Mouse (Mus musculus) cerebellum, adult 8-10 months (tissue): Measurements from ENCODE around the gene Ano1.

ENCODE experiments used
- DNase-seq: peaks from one replicate; pipeline ENCODE4 v3.0.0; 2022

Ano1 gene

DNA sequence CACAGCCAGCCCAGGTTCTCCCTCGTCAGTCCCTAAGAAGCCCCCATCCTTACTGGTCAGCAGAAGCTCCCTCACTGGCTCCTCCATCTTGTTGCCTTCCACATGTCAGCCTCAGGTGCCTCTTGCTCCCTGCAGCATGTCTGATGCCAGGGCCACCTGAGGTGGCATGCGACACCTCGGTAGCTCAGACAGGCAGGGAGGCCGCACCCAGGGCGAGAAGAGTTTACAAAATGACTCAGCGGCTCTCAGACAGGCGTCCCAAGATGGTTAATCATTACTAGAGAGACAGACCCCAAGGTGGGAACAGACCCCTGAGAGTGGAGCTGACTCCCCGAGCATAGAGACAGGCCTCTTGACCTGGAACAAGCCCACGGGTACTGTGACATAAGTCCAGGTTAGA, at the start of gene Ano1:
Gene Ano1, minus strand, starts transcription at position 142 of the 400 bp plus-strand sequence.
- no peak for DNase-seq

DNA sequence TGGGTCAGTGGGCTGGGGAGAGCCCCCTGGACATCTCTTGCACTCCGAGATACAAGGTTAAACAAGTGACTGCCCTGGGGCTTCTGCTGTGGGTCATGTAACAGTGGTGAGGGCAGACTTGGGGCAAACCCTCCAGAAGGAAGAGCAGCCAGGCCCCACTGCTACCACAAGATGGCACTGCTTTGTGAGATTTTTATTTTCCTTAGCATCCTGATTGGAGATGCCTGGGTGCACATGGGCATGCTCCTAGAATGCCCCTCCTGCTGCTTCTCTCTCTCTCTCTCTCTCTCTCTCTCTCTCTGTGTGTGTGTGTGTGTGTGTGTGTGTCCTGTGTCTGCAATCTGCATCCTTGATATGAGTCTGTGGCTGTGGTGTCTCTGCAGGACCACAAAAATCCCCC, 46.7 kb upstream of the Ano1 start:
- no peak for DNase-seq

- peak; percentile 29 for DNase-seq
These were observed 45.4 kb upstream of the Ano1 start for GRCm38 (mm10) chr7:144796986-144797735.

DNA sequence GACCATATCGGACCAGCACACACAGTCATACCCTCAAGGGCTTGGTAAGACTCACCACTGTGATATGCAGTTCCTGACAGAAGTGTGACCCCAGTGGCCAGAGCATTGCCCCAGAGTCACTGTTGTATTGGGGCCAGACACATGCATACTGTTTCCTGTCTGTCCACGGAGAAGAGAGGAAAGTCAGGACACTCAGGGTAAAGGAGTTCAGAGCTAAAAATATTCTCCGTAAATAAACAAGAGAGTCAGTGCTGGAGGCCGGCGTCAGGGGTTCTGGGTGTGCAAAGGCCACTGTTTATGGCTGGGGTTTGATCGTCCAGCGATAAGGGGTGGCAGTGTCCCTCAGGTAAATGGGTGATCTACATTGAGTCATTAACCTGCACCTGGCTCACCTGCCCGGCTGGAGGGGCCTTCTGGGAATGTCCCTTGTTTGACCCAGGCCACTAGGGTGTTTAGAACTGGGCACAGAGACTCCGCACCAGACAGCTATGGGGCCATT, 44.3 kb upstream of the Ano1 start:
- DNase-seq, result no peak

GRCm38 (mm10) chr7:144793296-144793695, 41.5 kb upstream of the Ano1 start:
- DNase-seq, result no peak

- DNase-seq, result no peak
These were observed 39.7 kb upstream of the Ano1 start for GRCm38 (mm10) chr7:144791426-144791825.

DNA sequence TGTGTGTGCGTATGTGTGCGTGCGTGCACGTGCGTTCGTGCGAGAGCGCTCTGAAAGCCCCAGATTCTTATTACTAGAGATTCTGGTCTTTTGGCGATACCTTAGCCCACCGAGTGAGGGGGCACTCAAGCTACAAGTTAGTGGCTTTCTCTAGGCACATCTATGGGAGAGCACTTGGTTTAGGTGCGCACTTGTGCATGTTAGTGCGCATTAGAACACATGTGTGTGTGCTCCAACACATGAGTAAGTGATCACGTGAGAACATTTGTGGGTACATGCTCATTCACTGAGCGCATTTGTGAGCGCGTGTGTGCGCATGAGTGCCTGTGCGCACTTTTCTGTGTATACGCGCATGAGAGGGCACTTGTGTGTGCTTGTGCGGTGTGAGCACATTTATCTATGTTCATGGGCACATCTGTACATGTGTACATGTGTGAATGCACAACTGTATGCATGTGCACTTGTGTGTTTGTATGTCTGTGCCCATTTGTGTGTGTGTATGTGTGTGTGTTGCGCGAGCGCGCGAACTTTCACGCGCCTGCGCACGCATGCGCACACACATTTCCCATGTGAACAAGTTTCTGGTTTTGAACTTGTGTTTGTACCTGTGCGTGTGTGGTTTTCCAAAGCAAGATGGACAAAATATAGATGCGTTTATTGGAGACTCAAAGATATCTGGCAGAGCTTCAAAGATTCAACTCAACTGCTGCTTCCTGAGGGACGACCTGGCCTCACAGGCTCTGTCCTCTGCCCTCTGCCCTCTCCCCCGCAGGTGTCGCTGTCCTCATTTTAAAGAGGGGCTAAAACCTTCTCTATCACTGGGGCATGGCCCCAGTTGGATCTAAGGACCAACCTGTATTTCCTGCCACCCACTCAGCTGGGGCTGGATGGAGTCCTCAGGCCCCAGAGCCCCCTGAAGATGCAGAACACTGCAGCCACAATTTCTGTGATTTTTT, 38.1 kb upstream of the Ano1 start:
- DNase-seq, result no peak

DNA sequence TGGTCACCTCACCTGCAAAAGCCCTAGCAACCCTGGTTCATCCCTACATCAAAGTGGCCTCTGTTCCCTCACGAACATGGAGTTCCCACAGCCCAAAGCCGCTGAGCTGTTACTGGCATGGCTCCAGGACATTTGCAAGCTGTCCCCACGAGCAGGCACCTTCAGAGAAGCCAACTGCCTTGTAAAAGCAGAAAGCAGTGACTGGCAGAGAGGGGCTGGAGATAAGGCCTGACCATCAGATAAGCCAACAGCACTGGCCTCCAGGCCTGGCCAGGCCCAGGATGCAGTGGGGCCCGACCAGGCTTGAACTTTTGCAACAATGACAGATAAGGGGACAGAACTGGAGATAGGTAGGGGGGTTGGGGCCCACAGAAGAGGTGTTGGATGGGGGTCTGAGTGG, 36.9 kb upstream of the Ano1 start:
- DNase-seq, result no peak

DNA sequence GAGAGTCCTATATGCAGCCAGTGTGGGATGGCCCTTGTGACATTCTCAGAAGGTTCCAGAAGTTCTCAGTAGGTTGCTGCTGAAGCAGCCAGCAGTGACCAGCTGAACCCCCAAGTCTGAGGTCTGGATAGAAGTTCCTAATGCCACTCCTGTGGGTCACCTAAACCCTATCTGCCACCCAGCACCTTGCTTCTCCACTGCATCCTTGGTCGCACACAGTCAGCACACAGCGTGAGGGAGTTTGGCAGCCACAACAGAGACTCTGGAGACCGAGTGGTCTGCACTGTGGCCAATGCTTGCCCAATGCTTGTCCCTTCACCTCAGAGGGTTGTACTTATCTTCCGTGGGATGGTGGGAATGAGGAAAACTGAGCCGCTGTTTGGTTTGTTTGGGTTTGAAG, 35.7 kb upstream of the Ano1 start:
- no peak for DNase-seq

DNA sequence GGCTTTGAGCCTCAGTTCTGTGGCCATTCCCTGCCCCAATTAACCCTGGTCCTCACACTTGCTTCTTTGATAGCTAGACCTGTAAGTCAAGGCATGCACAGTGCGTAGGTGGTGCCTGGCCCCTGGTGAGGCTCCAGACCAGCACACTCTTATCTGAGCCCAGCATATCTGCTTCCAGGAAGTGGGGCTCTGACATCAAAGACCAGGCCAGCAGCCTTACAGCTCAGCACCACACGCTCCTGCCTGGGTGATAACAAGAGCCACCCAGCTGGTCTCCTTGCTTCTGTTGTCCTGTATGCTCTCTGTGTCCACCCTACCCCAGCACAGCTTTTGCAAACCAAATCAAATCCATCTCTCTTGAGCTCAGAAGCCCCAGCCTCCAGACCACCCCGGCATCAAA, 34.8 kb upstream of the Ano1 start:
- DNase-seq, result no peak

DNA sequence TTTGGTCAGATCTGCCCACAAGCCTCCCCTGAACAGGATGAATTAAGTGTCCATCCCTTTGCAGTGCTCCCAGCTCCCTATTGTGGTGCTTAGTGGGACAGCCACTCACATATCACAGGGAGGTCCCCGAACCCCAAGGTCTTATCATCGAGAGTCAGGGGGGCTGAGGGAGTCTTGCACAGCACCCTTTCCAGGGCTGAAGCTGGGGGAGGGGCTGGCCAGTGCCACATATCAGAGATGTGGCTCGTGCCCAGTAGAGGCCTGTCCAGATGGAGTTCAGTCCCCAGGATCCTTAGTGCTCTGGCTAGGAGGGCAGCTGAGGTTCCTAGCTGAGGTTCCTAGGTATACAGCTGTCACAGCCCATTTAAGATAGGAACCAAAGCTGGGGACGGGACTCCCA, 32.4 kb upstream of the Ano1 start:
- DNase-seq, result no peak

DNA sequence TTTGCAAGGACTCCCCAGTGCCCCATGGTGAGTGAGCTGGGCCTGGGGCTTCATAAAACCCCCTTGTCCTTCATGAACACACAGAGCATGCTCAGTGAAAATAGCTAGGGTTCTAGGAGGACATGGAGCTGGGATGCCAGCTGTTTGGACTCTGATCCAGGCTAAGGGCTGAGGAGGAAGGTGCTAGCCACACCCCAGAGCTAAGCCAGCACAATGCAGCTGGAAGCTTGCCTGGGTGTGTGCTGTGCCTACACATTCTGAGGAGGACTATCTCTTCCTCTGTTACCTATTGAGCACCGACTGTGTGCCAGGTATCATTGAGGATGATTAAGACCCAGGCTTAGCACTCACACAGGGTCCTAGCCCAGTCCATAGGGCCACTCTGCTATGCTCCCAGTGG, 30.6 kb upstream of the Ano1 start:
- no peak for DNase-seq

GRCm38 (mm10) chr7:144781337-144781736, 29.6 kb upstream of the Ano1 start:
- no peak for DNase-seq

GRCm38 (mm10) chr7:144780190-144780589, 28.4 kb upstream of the Ano1 start:
- DNase-seq, result no peak

GRCm38 (mm10) chr7:144779691-144780090, 27.9 kb upstream of the Ano1 start:
- DNase-seq, result no peak

GRCm38 (mm10) chr7:144777805-144778204, 26.0 kb upstream of the Ano1 start:
- no peak for DNase-seq

DNA sequence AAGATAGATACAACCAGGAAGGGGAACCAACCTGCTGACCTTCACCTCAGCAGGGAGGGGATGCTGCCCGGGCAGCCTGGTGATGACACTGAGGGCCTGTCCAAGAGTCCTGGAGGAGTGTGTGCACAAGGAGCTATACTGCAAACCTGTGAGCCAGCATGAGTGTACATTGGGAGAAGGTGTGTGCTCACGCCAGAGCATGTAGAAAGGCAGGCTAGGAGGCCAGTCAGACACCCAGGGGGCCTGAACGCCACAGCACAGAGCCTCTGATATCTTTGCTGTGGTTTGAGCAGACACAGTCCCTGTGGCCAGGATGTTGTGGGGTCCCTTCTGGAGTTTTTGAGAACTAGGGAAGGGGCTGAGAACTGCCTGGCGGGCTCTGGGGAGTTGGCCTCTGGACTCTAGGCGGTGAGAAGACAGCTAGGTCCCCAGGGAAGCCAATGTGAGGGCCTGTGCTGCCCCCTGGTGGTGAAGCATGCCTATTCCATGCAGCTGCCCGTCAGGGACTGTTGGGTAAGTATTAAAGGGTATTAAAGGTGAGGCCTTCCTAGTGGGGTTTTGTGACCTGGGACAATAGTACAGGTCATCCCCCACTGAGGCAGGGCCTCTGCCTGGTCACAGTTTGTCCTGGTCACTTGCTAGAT, 24.2 kb upstream of the Ano1 start:
- DNase-seq, result peak; percentile 73

DNA sequence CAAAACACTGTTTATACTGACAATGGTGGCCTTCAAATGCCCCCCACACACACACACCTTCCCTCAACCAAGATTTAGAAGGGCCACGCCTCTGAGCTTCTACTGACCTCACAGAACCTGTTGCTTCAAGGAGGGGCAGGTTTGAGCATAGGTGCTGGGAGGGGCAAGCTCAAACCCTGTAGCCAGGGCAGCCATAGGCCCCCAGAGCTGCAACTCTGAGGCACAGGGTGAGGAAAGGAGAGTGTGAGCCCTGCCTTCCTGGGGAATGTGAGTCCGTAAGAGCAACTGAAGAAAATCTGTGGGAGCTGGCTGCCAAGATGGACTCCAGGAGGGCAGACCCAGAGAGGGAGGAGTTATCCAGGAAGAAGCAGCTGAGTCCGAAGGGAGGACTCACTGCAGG, 23.4 kb upstream of the Ano1 start:
- no peak for DNase-seq

- DNase-seq, result no peak
These were observed 22.5 kb upstream of the Ano1 start for GRCm38 (mm10) chr7:144774283-144774682.

DNA sequence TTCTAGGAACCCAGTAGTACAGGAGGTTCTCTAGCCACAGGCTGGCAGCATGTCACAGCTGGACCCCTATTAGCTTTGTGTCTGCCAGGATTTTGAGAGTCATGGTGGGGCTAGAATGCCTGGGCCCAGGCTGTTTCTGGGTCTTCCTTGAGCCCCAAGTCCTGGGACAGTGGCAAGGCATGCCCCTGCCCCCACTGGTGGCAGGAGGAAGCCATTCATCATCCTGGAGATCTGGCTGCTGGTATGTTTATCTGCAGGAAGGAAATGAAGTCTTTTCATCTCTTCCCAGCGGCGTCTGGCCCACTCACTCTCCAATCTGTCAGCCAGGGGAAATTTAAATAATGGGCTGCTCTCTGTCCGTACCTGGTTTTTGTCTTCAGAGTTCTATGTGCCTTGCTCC, 18.3 kb upstream of the Ano1 start:
- DNase-seq, result no peak

- DNase-seq, result no peak
These were observed 17.8 kb upstream of the Ano1 start for GRCm38 (mm10) chr7:144769434-144770080.

DNA sequence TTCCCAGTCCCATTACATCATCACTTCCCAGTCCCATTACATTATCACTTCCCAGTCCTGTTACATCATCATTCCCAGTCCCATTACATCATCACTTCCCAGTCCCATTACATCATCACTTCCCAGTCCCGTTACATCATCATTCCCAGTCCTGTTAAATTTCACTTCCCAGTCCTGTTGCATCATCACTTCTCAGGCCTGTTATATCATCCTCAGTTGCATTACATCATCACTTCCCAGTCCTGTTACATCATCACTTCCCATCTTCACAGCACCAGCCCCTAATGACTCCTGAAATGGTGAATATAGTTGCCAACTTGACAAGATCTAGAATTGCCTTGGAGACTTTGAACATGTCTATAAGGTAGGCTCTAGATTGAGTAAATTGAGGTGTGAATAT, 17.1 kb upstream of the Ano1 start:
- DNase-seq, result no peak
